Mouse (Mus musculus): ENCODE measurements around the gene Gm136. TPM values are rescaled to one million over a fixed set of nuclear protein-coding genes. Genes with fewer than 3 reads are reported as not detected.
A peak's percentile ranks its signal among the peaks of the same experiment; 100 is the strongest.
"Not testable (repeated sequence)": the region's sequence is repeated elsewhere in the genome, so short reads cannot be mapped to it uniquely, and the experiment has no call there.

Gm136 gene
- total RNA-seq (2022), result under 1 TPM in 3 of 4 experiments, not detected in 1; 0.25 to 0.38 (median 0.28) TPM

DNA sequence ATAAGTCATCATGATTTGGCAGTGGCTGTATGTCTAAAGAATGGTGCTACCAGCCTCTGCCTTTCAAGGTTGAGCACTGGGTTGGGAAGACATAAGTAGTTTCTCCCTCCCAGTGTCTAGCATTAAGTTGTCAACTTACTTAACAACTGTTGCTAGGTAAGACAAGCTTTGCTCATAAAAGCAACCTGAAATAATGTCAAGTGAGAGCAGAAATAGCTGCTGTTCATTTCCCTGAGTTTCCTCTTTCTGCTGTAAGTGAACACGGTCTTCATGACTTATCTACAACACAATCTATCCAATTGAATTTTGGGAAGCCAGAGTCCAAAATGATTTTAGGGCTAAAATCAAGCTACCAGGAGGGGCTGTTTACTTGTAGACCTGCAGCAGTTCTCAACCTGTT, at the start of gene Gm136:
Gm136 (minus strand) TSS at position 101 of the 400 bp plus-strand sequence.
- DNase-seq (ENCODE audit: low spot score in 2 of 2), result no peak

DNA sequence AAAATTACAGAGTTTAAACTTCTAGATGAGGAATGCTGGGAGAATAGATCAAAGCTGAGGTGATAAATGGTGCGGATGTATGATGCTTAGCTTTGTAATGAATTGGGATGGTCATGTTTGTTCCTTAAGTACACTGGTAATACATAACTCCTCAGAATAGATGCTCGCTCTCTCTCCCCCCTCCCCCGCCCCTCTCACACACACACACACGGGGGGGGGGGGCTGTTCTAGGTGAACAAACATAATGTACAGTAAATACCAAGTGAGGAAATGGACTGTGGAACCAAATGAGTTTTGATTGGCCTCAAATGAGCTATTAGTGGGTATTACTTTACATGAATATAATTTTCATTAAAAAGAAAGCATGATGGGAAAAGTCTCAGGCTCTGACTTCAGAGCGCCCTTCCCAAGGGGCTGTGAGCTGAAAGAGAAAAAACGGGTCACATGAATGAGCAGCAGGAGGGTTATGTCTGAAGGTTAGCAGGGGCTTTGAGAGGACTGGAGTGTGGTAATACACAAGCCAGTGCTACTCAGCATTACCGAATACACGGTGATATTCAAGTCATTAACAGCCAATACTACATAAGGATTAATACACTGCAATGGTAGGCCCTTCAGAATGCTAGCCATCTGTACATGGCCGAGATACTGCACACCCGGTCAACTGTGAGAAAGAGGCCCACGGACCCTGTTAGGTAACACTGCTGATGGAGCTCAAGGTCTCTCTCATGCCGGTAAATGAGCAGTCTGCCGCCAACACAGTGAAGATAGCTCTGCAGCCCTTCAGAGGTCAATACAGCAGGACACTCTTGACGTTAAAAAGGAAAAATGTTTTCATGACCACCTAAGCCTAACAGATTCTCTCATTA, 45.3 kb upstream of the Gm136 start:
- no peak for DNase-seq (ENCODE audit: low spot score in 2 of 2)

DNA sequence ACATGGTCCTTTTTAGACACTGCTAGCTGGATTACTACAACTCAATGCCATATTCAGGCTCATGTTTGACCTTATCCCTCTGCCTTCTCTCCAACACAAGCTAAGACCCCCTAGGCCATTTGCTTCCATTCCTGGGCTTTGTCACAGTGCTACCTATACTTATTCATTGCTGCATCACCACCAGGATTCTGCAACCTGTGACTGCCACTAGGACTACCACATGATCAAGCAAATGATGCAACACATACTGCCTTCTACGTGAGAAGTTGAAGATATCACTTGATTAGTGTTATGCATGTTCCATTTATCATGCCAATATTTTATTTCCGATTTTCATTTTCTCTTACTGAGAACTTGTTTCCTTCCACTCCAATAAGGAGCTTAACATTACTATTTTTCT, 41.9 kb upstream of the Gm136 start:
- no peak for DNase-seq (ENCODE audit: low spot score in 2 of 2)

DNA sequence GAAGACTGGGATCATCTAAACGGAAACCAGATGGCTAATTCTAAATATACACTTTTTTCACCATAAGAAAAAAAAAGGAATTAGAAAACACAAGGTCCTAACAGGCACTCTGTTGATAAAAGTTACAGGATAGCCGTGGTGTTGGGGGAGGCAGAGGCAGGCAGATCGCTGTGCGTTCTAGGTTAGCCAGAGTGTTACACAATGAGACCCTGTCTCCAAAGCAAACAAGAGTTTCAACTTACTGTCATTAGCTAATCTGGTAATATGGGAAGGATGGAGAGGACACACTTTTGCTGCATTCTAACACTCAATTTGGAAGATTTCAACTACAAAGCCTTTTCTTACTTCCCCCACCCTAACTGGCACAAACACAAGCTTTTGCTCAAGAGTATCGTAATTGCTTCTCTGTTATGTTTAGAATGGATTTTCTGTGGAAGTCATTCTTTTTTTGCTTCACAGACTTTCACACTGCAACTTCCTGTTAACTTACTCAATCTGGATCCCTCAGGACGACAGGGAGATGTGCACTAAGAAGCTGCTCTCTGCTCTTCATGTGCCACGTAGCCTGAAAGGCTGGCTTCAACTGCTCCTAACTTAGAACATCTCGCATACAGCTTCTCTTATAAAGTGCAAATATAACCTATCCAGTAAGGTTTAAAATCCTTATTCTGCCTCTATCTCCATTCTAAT, 41.4 kb upstream of the Gm136 start:
- DNase-seq (ENCODE audit: low spot score in 2 of 2), result no peak

DNA sequence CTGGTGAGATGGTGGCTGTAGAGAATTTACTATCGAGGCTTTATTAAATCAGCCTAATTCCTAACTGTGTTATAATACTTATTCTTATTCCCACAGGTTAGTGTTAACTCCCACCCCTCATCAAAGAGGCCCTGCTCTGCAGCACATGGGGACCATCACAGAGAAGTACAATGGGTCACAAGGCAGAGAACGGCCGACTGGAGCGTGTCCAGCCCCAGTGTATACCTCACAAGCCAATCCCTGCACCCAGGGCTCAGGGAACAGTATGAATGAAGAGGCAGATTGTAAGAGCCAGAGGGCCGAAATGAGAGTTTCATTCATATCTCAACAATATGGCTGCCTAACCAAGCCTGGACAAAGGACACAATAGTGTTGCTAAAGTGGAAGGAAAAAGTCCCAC, 40.2 kb upstream of the Gm136 start:
- no peak for DNase-seq (ENCODE audit: low spot score in 2 of 2)

DNA sequence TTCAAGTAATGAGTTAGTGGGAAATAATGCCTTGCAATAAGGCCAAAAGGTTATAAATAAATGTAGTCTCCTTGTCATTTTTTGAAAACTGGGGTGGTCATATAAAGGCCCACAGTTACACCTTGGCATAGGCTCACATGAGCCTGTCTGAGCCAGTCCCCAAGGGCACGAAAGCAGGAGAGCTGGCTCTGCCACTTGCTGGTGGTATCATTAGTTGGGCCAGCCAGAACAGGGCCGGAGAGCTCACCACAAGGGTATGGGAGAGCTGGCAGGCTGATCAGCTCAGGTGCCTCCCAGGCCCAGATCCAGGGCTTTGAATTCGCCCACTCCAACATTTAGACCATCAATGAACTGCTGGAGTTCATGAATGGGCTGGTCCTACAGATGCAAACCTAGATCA, 30.4 kb upstream of the Gm136 start:
- DNase-seq (ENCODE audit: low spot score in 2 of 2), result no peak

DNA sequence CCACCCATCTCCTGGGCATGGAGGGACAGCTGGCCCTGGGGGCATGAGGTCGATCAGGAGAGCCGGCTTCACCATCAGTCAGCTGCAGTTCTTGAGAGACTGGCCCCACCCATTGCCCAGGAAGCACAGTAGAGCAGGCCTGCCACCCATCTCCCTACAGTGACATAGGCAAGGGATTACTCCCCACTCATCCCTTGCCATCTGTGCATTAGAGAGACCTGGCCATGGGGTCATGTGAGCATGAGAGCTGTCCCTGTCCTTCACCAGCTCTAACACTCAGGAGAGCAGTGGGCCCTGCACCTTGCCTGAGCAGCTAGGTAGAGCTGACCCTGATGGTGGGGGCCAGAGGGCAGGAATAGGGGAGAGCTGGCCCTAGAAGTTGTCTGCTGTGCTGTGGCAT, 29.6 kb upstream of the Gm136 start:
- DNase-seq (ENCODE audit: low spot score in 2 of 2), result no peak

DNA sequence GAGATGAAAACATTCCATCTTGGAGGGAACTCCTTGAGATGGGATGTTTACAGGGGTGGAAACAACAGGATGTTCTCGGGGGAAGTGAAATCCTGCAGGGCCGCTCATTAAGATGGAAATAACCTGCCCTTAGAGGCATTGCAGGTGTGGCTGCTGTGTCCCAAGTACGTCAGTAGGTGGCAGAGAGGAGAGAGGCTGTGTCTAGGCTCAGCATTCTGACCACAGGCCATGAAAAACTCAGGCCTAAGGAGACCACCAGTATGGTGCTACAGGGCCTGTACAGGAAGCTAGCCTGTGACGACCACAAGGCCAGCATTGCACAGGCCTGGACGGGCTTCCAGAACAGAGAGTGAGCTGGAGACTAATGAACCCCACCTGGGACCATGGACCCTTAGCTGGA, 28.8 kb upstream of the Gm136 start:
- no peak for DNase-seq (ENCODE audit: low spot score in 2 of 2)

DNA sequence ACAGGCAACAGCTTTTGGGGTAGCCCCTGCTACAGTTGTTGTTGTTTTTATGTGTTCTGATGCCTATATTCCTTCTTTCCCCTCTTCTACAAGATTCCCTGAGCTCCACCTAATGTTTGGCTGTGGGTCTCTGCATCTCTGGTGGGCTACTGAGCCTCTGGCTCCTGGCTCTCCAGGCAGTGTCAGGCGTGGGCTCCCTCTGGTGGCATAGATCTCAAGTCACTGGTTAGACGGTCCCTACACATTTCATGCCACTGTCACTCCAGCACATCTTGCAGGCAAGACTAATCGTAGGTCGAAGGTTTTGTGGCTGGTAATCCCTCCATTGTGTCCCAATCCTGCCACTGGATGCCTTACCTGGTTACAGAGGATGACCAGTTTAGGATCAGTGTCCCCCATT, 26.7 kb upstream of the Gm136 start:
- no peak for DNase-seq (ENCODE audit: low spot score in 2 of 2)

DNA sequence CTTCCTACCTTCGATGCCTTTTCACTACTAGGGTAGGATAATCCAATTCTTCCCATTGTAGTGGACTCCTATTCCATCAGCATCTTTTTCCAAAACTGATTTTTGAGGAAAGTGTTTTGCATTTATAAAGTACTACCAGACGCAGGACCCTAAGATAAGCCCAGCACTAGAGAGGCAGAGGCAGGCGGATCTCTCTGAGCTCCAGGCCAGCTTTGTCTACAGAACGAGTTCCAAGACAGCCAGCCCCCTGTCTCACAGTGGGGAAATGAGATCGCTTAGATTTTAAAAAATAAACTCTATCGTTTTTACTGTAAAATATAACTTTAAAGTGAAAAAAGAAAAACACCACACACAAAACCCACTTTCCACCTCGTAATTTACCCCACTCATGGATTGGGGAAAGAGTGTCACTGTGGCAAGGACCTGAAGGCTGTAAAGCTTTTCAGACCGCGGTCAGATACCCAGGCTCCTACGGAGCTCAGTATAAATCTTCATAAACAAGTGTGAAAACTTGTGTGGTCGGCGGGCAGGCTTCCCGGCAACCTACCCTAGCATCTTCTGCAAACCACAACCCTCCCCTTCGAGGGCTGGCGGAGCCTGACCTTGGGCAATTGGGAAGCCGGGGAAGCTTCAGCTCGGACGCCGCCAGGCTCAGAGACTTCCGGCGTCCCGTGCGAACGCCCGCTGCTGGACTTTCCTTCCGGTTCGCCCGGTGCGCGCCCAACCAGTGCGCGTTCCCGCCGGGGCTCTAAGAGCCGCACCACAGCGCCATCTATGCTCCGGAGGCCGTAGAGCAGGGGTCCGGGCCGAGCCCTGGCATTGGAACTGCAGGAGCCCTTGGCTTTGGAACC, 21.8 kb upstream of the Gm136 start, which contains the start of gene Smim8:
Smim8 (minus strand) TSS at position 747 of the 851 bp plus-strand sequence.
- DNase-seq (ENCODE audit: low spot score in 2 of 2), result peak; percentile 78 to 88

DNA sequence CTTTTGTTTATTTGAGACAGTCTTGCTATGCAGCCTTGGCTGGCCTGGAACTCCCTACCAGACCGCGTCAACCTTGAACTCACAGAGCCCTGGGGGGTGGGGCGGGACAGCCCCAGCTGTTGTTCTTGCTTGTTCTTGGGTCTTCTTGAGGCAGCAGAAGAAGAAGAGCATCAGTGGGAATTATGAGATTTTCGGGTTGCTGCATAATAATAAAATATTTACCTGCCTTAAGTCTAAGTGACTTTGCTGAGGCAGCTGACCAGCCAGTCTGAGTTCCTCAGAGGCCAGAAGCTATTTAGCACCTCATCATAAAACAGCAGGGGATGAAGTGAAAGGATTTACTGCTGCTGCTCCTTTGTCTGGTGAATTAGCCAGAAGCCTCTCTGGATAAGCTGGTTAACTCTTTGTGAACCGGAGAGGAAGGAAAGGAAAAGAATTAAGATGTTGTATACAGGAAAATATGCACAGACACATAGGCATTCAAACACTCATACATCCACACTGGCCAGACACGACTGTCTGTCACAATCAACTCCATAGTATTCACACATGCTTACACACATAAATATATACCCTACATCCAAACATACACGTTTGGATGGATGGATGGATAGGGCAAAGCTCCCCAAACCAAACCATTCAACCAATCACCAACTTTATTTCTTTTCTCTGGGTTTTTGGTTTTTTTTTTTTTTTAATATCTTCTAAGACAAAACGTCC, 15.7 kb upstream of the Gm136 start:
- DNase-seq (ENCODE audit: low spot score in 2 of 2), result no peak

DNA sequence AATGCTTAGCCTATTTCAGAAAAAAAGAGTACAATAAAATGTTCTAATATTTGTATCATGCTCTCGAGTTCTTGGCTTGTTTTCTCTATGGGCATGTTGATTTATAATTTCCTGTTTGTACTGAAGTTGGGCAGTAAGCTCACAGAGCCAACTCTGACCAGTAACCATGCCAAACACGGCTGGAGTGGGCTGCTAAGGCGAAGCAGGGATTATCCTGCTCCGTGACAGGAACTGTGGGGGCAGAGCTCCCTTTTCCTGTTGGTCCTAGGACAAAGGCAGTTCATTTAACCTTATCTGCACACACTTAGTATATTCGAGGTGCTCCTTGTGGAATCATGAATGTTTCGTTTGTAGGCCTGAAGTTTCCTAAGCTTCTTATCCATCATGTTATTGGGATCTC, 6.8 kb downstream of the Gm136 start:
- no peak for DNase-seq (ENCODE audit: low spot score in 2 of 2)

DNA sequence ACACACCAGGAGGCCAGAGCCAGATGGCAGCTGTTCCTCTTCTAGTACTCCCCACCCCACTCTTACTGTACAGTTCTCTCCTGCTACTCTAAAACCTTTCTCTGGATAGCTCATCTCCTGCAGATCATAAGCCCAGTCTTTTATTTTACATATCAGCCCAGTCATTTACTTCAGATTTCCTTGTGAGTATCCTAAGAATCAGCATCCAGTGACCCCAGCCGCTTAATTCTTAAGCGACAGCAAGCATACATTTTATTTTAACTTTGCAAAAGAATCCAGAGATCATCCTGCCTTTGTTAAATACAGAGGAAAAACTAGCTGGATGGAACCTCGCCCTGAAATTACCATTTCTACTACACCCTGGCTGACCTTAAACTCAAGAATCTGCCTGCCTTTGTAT, 21.6 kb downstream of the Gm136 start:
- no peak for DNase-seq (ENCODE audit: low spot score in 2 of 2)

DNA sequence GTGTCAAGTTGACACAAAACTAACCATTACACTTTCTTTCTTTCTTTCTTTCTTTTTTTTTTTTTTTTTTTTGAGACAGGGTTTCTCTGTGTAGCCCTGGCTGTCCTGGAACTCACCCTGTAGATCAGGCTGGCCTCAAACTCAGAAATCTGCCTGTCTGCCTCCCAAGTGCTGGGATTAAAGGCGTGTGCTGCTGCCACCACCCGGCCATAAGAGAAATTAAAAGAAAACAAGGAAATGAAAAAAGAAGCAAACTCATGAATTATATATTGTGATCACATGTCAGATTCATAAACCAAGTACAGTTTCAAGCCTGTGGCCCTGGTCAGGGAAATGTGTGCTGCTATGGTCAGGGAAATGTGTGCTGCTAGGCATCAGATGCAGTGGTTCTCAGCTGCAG, 22.6 kb downstream of the Gm136 start:
- DNase-seq (ENCODE audit: low spot score in 2 of 2), result not testable (repeated sequence)

DNA sequence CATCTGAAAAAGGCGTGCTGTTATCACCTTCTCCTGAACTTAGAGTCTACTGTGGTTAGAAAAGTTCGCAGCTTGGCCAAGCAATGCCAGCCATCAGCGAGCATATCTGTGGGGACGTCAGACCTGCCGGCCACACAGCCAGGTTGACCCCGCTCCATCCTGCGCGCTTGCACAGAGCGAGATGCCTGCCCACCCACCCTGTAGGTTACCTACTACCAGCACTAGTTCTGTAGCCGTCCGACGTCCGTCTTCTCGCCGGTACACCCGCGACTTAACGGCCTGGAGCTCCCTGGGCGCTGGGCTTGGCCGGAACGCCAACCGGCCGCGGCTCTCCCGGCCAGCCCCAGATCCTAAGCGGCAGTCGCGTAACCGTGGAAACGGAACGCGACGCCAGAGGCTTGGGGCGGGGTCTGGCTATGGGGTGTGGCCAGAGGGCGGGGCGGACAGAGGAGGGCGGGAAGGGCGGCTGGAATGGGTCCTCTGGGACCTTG, 26.2 kb downstream of the Gm136 start, which contains the start of gene Cfap206:
Cfap206 (minus strand) TSS at position 356 of the 491 bp plus-strand sequence.
- no peak for DNase-seq (ENCODE audit: low spot score in 2 of 2)

DNA sequence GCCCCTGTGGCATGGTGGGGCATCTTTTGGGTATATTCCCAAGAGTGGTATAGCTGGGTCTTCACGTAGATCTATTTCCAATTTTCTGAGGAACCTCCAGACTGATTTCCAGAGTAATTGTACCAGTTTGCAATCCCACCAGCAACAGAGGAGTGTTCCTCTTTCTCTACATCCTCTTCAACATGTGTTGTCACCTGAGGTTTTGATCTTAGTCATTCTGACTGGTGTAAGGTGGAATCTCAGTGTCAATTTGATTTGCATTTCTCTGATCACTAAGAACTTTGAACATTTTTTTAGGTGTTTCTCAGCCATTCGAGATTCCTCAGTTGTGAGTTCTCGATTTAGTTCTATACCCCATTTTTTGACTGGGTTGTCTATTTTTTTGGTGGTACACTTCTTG, 30.4 kb downstream of the Gm136 start:
- DNase-seq (ENCODE audit: low spot score in 2 of 2), result not testable (repeated sequence)

DNA sequence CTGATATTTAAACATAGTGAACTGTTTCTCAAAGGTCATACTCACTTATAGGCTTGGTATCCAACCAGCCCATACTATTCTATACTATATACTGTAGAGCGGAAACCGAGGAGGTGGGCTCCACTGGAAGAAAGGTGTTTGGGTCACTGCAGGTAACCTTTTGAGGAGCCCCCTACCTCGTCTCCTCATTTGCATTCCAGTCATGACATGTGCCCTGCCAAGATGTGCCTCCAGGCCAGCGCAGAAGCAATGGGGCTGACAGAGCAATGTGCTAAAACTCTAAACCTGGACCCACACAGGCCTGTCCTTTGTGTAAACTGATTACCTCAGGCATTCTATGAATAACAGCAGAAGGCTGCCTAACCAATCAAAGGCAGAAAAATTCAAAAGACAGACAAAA, 31.8 kb downstream of the Gm136 start:
- no peak for DNase-seq (ENCODE audit: low spot score in 2 of 2)

DNA sequence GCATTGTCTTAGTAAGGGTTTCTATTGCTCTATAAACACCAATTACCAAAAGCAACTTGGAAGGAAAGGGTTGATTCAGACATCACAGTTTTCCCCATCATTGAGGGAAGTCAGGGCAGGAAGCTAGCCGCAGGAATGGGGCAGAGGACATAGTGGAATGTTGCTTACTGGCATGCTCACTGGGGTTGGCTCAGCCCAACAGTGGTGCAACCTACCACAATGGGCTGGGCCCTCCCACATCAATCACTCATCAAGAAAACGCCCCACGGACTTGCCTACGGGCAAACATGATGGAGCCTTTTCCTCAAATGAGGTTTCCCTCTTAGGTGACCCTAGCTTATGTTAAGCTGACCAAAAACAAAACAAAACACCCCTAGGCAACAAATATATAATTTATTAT, 32.9 kb downstream of the Gm136 start:
- no peak for DNase-seq (ENCODE audit: low spot score in 2 of 2)

DNA sequence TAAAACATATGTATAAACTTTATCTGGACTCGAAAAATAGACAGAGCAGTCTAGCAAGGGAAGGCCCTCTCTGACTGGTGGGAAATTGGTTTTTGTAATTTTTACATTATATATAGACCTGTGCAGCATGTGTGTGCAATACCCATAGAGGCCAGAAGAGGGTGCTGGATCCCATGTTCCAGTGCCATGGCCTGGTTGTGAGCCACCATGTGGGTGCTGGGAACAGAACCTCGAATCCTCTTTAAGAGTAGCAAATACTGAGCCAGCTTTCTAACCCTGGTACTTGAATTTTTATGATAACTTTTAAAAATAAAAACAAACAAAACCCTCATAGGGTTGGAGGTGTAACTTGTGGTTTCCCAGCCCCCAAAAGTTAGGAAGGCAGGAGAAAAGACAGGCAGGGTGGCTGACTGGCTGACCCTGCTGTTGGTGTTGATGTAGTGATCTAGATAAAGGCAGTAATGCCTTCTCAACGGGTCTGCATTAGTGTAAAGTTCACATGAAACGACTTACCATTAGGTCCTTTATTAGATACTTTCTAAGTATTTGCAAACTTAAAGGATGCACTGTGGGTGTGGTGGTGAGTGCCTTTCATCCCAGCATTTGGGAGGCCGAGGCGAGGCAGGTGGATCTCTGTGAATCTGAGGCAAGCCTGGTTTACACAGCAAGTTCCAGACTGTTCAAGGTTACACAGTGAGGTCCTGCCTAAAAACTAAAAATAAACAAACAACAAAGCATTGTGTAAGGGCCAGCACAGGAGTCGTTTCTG, 35.8 kb downstream of the Gm136 start:
- no peak for DNase-seq (ENCODE audit: low spot score in 2 of 2)

DNA sequence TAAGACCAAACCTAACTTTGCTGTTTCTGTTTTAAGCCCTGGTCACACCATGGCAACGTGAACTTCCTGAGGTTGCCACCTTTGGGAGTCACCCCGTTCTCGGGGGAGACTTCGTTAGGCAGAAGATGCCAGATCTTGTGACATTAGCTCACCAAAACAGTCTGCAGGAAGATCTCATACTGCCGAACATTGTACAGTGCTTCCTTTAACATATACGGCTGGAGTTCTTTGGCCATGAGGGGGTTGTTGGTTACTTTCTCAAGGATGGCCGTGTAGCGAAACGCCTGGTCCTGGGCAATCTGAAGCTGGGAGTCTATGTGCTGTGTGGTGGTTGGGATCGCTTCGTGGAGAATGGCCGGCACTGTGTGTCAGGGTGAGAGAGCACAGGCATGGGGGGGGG, 36.6 kb downstream of the Gm136 start:
- DNase-seq (ENCODE audit: low spot score in 2 of 2), result no peak

All from left cerebral cortex, adult 8-10 months (tissue).